Mouse (Mus musculus) ES-E14 (cell line): ENCODE measurements around the gene Pak7. TPM values are rescaled to one million over a fixed set of nuclear protein-coding genes. Genes with fewer than 3 reads are reported as not detected.
"Not testable (repeated sequence)": the region's sequence is repeated elsewhere in the genome, so short reads cannot be mapped to it uniquely, and the experiment has no call there.

ENCODE experiments used
- DNase-seq: peaks from one replicate; pipeline ENCODE4 v3.0.0-alpha.2; 2013; ENCODE audit warnings: low read depth, low spot score
- H3K27ac ChIP-seq: 2 replicates; pipeline ENCODE4 v1.5.1; 2012; ENCODE audit warnings: low read depth, mild to moderate bottlenecking, low read length, moderate library complexity, mixed read lengths; ENCODE audit not compliant: poor library complexity, insufficient read depth, severe bottlenecking
- H3K36me3 ChIP-seq: 2 replicates; pipeline ENCODE4 v1.6.1; 2012; ENCODE audit warnings: mild to moderate bottlenecking, low read length, moderate library complexity, mixed read lengths; ENCODE audit not compliant: control insufficient read depth, poor library complexity, insufficient read depth, severe bottlenecking
- H3K4me1 ChIP-seq, 2 experiments: fragments of 150-350 bp in 1 of 2; sonication (generic) in 1 of 2; 2 replicates each; pipeline ENCODE4 v1.6.1; 2012; ENCODE audit warnings: low read length in 2 of 2, mild to moderate bottlenecking in 1 of 2, mixed read lengths in 1 of 2; ENCODE audit not compliant: control insufficient read depth in 2 of 2, insufficient read depth in 2 of 2, poor library complexity in 1 of 2
- H3K4me3 ChIP-seq, 2 experiments: fragments of 150-350 bp in 1 of 2; sonication (generic) in 1 of 2; 2 replicates each; pipeline ENCODE4 v1.5.1; 2012; ENCODE audit warnings: low read length in 2 of 2, low read depth in 1 of 2, mild to moderate bottlenecking in 1 of 2, mixed read lengths in 1 of 2; ENCODE audit not compliant: insufficient read depth in 1 of 2, poor library complexity in 1 of 2, severe bottlenecking in 1 of 2
- H3K9ac ChIP-seq: 2 replicates; pipeline ENCODE4 v1.6.1; 2012; ENCODE audit warnings: low read depth, mild to moderate bottlenecking, low read length, mixed read lengths; ENCODE audit not compliant: poor library complexity, insufficient read depth, severe bottlenecking
- H3K9me3 ChIP-seq: fragments of 150-350 bp; sonication (generic); 2 replicates; pipeline ENCODE4 v1.6.1; 2012; ENCODE audit warnings: low read depth, mild to moderate bottlenecking, low read length; ENCODE audit not compliant: control insufficient read depth, insufficient read depth
- CHD2 ChIP-seq: IDR thresholded peaks from 2 replicates; pipeline ENCODE4 v1.6.1; 2014; ENCODE audit warnings: mild to moderate bottlenecking, low read depth, low read length, inconsistent platforms
- HCFC1 ChIP-seq: IDR thresholded peaks from 2 replicates; pipeline ENCODE4 v1.6.1; 2012; ENCODE audit warnings: low read length, inconsistent platforms, borderline replicate concordance; ENCODE audit not compliant: insufficient read depth
- MAFK ChIP-seq: IDR thresholded peaks from 2 replicates; pipeline ENCODE4 v1.6.1; 2014; ENCODE audit warnings: mild to moderate bottlenecking, low read depth, low read length, inconsistent platforms; ENCODE audit not compliant: insufficient read depth
- ZC3H11A ChIP-seq: IDR thresholded peaks from 2 replicates; pipeline ENCODE4 v1.6.1; 2012; ENCODE audit warnings: low read depth, mild to moderate bottlenecking, inconsistent platforms, low read length, borderline replicate concordance
- ZNF384 ChIP-seq: IDR thresholded peaks from 2 replicates; pipeline ENCODE4 v1.6.1; 2012; ENCODE audit warnings: low read depth, low read length, inconsistent platforms
- in situ Hi-C, 2 experiments: fragments of 600-800 bp; cut with MboI; formaldehyde crosslinking; loops; one replicate each; pipeline ENCODE4 v1.15.1; 2025; ENCODE audit warnings: low sequenced_read_pairs in 2 of 2, inconsistent platforms in 1 of 2; ENCODE audit not compliant: unreplicated experiment in 2 of 2
- total RNA-seq: library from RNA; depleted of rRNA; stranded (reverse); fragments of 300-350 nt; gene quantifications from 2 replicates; pipeline ENCODE4 v1.2.3, GENCODE M21; 2012

Gene Pak7
- total RNA-seq, 1 experiment = 0.22 TPM

GRCm38 (mm10) chr2:136349671-136350275 is 38.0 kb downstream of the Pak7 start:
- Histone ChIP-seq H3K4me1 (no peaks in the 10 kb centered on the region), H3K4me3 (no peak overlapping the region), H3K9ac (no peak overlapping the region), H3K9me3 (no peaks in the 10 kb centered on the region), H3K27ac (no peak overlapping the region), H3K36me3 (no peaks in the 10 kb centered on the region)
- TF ChIP-seq ZNF384 (no peak), HCFC1 (no peak), MAFK (no peak), CHD2 (no peak), ZC3H11A (no peak)
- DNase-seq = no peak
- in situ Hi-C loops = no loop called here

GRCm38 (mm10) chr2:136344240-136344780 is 43.5 kb downstream of the Pak7 start:
- H3K4me3 ChIP-seq, in situ Hi-C loops, H3K36me3 ChIP-seq, H3K4me1 ChIP-seq, H3K27ac ChIP-seq, H3K9ac ChIP-seq, H3K9me3 ChIP-seq, DNase-seq: not testable (repeated sequence)

- DNase-seq = no peak
- no peaks in the 10 kb centered on the region for H3K36me3 ChIP-seq
- TF ChIP-seq ZC3H11A (no peak), HCFC1 (no peak), ZNF384 (no peak), CHD2 (no peak), MAFK (no peak)
- H3K27ac ChIP-seq = no peak overlapping the region
- in situ Hi-C loops = no loop called here
- no peaks in the 10 kb centered on the region for H3K4me1 ChIP-seq
- no peak overlapping the region for H3K9ac ChIP-seq
- H3K4me3 ChIP-seq = no peak overlapping the region
- no peaks in the 10 kb centered on the region for H3K9me3 ChIP-seq
Observed at GRCm38 (mm10) chr2:136329974-136330373, 57.8 kb downstream of the Pak7 start.

DNA sequence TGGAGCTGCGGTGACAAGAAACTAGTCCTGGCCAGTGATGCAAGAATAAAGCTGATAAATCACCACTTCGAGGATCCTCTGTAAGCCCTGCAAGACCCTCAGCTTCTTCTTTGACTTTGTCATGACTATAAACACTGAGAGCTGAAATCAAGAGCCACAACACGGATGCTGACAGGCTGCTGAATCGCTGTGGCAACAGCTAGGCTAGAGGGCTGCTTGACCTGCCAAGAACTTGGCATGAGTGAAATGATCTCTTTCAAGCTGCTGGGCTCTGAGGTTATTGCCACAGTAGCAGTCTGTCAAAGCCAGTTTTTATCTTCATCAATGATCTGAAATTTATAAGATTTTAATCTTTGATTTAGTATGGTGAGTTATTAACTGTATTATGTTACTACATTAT is 62.1 kb downstream of the Pak7 start:
- Histone ChIP-seq H3K4me3 (no peak overlapping the region), H3K9ac (no peak overlapping the region), H3K27ac (no peak overlapping the region), H3K9me3 (no peaks in the 10 kb centered on the region), H3K36me3 (no peaks in the 10 kb centered on the region), H3K4me1 (no peaks in the 10 kb centered on the region)
- in situ Hi-C loops = no loop called here
- TF ChIP-seq CHD2 (no peak), MAFK (no peak), ZC3H11A (no peak), ZNF384 (no peak), HCFC1 (no peak)
- no peak for DNase-seq

DNA sequence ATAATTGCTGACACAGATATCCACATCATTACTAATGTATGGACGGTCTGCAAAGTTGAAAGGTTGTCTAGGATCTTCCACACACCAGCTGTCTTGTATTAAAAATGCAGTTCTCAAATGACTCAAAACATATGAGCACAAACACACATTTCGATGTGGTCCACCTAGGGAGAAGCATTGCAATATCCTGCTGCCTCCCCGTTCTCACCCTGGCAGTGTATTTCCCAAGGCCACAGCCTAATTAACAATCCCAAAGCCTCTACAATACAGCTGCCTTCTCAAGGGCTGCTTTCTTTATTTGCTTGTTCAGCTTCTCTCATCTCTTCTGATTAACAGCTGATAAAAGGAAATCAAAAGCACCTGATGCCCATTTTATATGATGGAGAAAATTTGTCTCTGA is 78.5 kb downstream of the Pak7 start:
- no peaks in the 10 kb centered on the region for H3K36me3 ChIP-seq
- TF ChIP-seq MAFK = no peak
- TF ChIP-seq ZNF384 = no peak
- TF ChIP-seq HCFC1 = no peak
- no peak for TF ChIP-seq CHD2
- no peak for TF ChIP-seq ZC3H11A
- H3K4me1 ChIP-seq = no peaks in the 10 kb centered on the region
- H3K4me3 ChIP-seq = no peak overlapping the region
- H3K9me3 ChIP-seq = no peaks in the 10 kb centered on the region
- no peak overlapping the region for H3K9ac ChIP-seq
- DNase-seq = no peak
- no peak overlapping the region for H3K27ac ChIP-seq
- in situ Hi-C loops = no loop called here
